Mouse (Mus musculus): Measurements from ENCODE around the gene Erf. TPM values are rescaled to one million over a fixed set of nuclear protein-coding genes. Genes with fewer than 3 reads are reported as not detected.

The Erf gene
- polyA plus RNA-seq, 1 experiment: not detected

GRCm38 (mm10) chr7:25221102-25221883 lies 29.3 kb downstream of the Erf start, which contains the start of gene Zfp526:
Gene Zfp526 (plus strand): TSS chr7:25221425.
- TF ChIP-seq CTCF (IDR thresholded peaks at IDR 0.05; ENCODE audit: insufficient read depth, low read depth, low read length): no peak
- peak; percentile 46; the same call in 1 of the 2 replicates for TF ChIP-seq POLR2A (IDR thresholded peaks at IDR 0.05; ENCODE audit: insufficient read depth, low read depth, low read length)
- H3K27ac ChIP-seq (ENCODE audit: insufficient read depth, low read depth, low read length): peak within 1 kb of the TSS; percentile 83; the same call in 1 of the 2 replicates
- peaks cover 19% of the 10 kb centered on the region for H3K4me1 ChIP-seq (ENCODE audit: control insufficient read depth, insufficient read depth, low read length)
- H3K4me3 ChIP-seq (ENCODE audit: insufficient read depth, low read depth, low read length): peak within 1 kb of the TSS; percentile 96
- under 1% methylated on average over 45 of the region's 45 CpGs for WGBS

- H3K27ac ChIP-seq (ENCODE audit: insufficient read depth, low read depth, low read length): peak within 1 kb of the TSS; percentile 83; the same call in 1 of the 2 replicates
- H3K4me3 ChIP-seq (ENCODE audit: insufficient read depth, low read depth, low read length): peak within 1 kb of the TSS; percentile 96
- WGBS: 3% methylated on average over 20 of the region's 20 CpGs
- TF ChIP-seq POLR2A (IDR thresholded peaks at IDR 0.05; ENCODE audit: insufficient read depth, low read depth, low read length) (no peak), CTCF (IDR thresholded peaks at IDR 0.05; ENCODE audit: insufficient read depth, low read depth, low read length) (no peak)
- H3K4me1 ChIP-seq (ENCODE audit: control insufficient read depth, insufficient read depth, low read length): peaks cover 19% of the 10 kb centered on the region
Observed at GRCm38 (mm10) chr7:25220457-25221101, 30.0 kb downstream of the Erf start, which contains the start of gene Dedd2. Gene Dedd2 (minus strand): TSS chr7:25220615.

GRCm38 (mm10) chr7:25219756-25220456 lies 30.7 kb downstream of the Erf start:
- Histone ChIP-seq H3K4me3 (ENCODE audit: insufficient read depth, low read depth, low read length) (peak overlapping the region; percentile 56), H3K4me1 (ENCODE audit: control insufficient read depth, insufficient read depth, low read length) (peaks cover 19% of the 10 kb centered on the region), H3K27ac (ENCODE audit: insufficient read depth, low read depth, low read length) (peak overlapping the region; percentile 42; the same call in 1 of the 2 replicates)
- WGBS: 1% methylated on average over 31 of the region's 31 CpGs
- TF ChIP-seq CTCF (IDR thresholded peaks at IDR 0.05; ENCODE audit: insufficient read depth, low read depth, low read length): no peak
- no peak; the same call in 1 of the 2 replicates for TF ChIP-seq POLR2A (IDR thresholded peaks at IDR 0.05; ENCODE audit: insufficient read depth, low read depth, low read length)

GRCm38 (mm10) chr7:25219416-25219750 lies 31.2 kb downstream of the Erf start:
- WGBS: under 1% methylated on average over 16 of the region's 16 CpGs
- TF ChIP-seq POLR2A (IDR thresholded peaks at IDR 0.05; ENCODE audit: insufficient read depth, low read depth, low read length): no peak
- TF ChIP-seq CTCF (IDR thresholded peaks at IDR 0.05; ENCODE audit: insufficient read depth, low read depth, low read length): no peak
- Histone ChIP-seq H3K27ac (ENCODE audit: insufficient read depth, low read depth, low read length) (peak overlapping the region; percentile 32; the same call in 1 of the 2 replicates), H3K4me3 (ENCODE audit: insufficient read depth, low read depth, low read length) (peak overlapping the region; percentile 56), H3K4me1 (ENCODE audit: control insufficient read depth, insufficient read depth, low read length) (peaks cover 19% of the 10 kb centered on the region)

GRCm38 (mm10) chr7:25218705-25219415 lies 31.7 kb downstream of the Erf start:
- Histone ChIP-seq H3K4me3 (ENCODE audit: insufficient read depth, low read depth, low read length) (peak overlapping the region; percentile 56), H3K27ac (ENCODE audit: insufficient read depth, low read depth, low read length) (peak overlapping the region; percentile 32; the same call in 1 of the 2 replicates), H3K4me1 (ENCODE audit: control insufficient read depth, insufficient read depth, low read length) (peaks cover 19% of the 10 kb centered on the region)
- WGBS: 1% methylated on average over 53 of the region's 53 CpGs
- TF ChIP-seq POLR2A (IDR thresholded peaks at IDR 0.05; ENCODE audit: insufficient read depth, low read depth, low read length): no peak
- TF ChIP-seq CTCF (IDR thresholded peaks at IDR 0.05; ENCODE audit: insufficient read depth, low read depth, low read length): 0 out of 2 replicates have a peak, but pooled peaks have one; percentile 16

GRCm38 (mm10) chr7:25217653-25218395 lies 32.7 kb downstream of the Erf start:
- H3K4me3 ChIP-seq (ENCODE audit: insufficient read depth, low read depth, low read length): no peak overlapping the region
- 74% methylated on average over 12 of the region's 12 CpGs for WGBS

GRCm38 (mm10) chr7:25214172-25214571 lies 36.4 kb downstream of the Erf start:
- Histone ChIP-seq H3K4me3 (ENCODE audit: insufficient read depth, low read depth, low read length) (no peak overlapping the region), H3K27ac (ENCODE audit: insufficient read depth, low read depth, low read length) (no peak overlapping the region)

More at GRCm38 (mm10) chr7:25217653-25218395, 32.7 kb downstream of the Erf start:
- Histone ChIP-seq H3K4me1 (ENCODE audit: control insufficient read depth, insufficient read depth, low read length) (peaks cover 17% of the 10 kb centered on the region), H3K27ac (ENCODE audit: insufficient read depth, low read depth, low read length) (no peak overlapping the region)
- TF ChIP-seq POLR2A (IDR thresholded peaks at IDR 0.05; ENCODE audit: insufficient read depth, low read depth, low read length) (no peak), CTCF (IDR thresholded peaks at IDR 0.05; ENCODE audit: insufficient read depth, low read depth, low read length) (no peak)

More at GRCm38 (mm10) chr7:25214172-25214571, 36.4 kb downstream of the Erf start:
- peaks cover 5% of the 10 kb centered on the region for H3K4me1 ChIP-seq (ENCODE audit: control insufficient read depth, insufficient read depth, low read length)
- WGBS: 83% methylated on average over 2 of the region's 2 CpGs
- TF ChIP-seq CTCF (IDR thresholded peaks at IDR 0.05; ENCODE audit: insufficient read depth, low read depth, low read length): no peak
- no peak for TF ChIP-seq POLR2A (IDR thresholded peaks at IDR 0.05; ENCODE audit: insufficient read depth, low read depth, low read length)

Data from olfactory bulb, adult 2 months (tissue).